Mouse (Mus musculus) small intestine, adult 2 months (tissue): ENCODE measurements around the gene Gm20441.

Experiments
- CTCF ChIP-seq: fragments of 200-500 bp; IDR thresholded peaks from 2 replicates; pipeline ENCODE4 v1.5.1; 2012; ENCODE audit warnings: low read depth, mild to moderate bottlenecking, control low read depth, inconsistent platforms, low read length, moderate library complexity, mixed read lengths; ENCODE audit not compliant: insufficient replicate concordance, insufficient read length; ENCODE audit errors: extremely low read depth
- POLR2A ChIP-seq: fragments of 200-500 bp; IDR thresholded peaks from 2 replicates; pipeline ENCODE4 v1.6.1; 2012; ENCODE audit warnings: low read depth, mild to moderate bottlenecking, control low read depth, inconsistent platforms, low read length, moderate library complexity

DNA sequence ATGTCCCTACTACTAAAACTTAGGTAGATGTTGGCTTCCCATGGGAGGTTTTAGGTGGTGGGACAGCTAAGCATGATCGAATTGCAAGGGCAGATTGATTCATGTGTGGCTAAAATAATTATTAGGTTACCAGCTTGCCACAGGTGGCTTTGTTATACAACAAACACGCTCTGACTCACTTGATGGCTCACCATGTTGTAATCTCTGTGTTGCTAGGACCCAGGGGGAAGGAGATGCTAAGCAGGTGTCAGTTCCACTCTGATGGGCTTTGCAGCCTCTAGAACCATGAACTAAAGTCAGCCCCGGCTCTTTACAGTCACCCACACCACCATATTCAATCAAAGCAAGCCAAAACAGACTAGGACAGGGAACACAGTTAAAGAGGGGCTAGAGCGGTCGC lies 39.1 kb upstream of the Gm20441 start:
- TF ChIP-seq CTCF (no peak), POLR2A (no peak)
